Mouse (Mus musculus) limb, embryonic 14.5 days (tissue): Measurements from ENCODE around the gene Fjx1. TPM values are rescaled to one million over a fixed set of nuclear protein-coding genes. Genes with fewer than 3 reads are reported as not detected.

Experiments used
- ATAC-seq: fragments of 200-750 bp; cut with Nextera tagmentation; 2 replicates; pipeline ENCODE4 v1.8.0; 2017; ENCODE audit warnings: low read depth, moderate number of reproducible peaks, moderate TSS enrichment; ENCODE audit not compliant: low FRiP score
- DNase-seq: peaks from one replicate; pipeline ENCODE4 v3.0.0-alpha.2; 2015; ENCODE audit warnings: low spot score
- H3K27ac ChIP-seq: fragments of 300-500 bp; sonication (generic); replicated peaks from 2 replicates; pipeline ENCODE4 v1.5.1; 2014; ENCODE audit warnings: low read depth, mild to moderate bottlenecking, low read length, moderate library complexity, mixed read lengths
- H3K27me3 ChIP-seq: fragments of 300-500 bp; sonication (generic); 2 replicates; pipeline ENCODE4 v1.6.1; 2014; ENCODE audit warnings: low read length, mixed read lengths; ENCODE audit not compliant: control insufficient read depth, insufficient read depth
- H3K36me3 ChIP-seq: fragments of 300-500 bp; sonication (generic); 2 replicates; pipeline ENCODE4 v1.6.1; 2014; ENCODE audit warnings: mild to moderate bottlenecking, low read length, moderate library complexity, mixed read lengths; ENCODE audit not compliant: control insufficient read depth, insufficient read depth
- H3K4me1 ChIP-seq: fragments of 300-500 bp; sonication (generic); 2 replicates; pipeline ENCODE4 v1.6.1; 2014; ENCODE audit warnings: antibody characterized with exemption, low read length, mixed read lengths; ENCODE audit not compliant: control insufficient read depth, insufficient read depth
- H3K4me2 ChIP-seq: fragments of 300-500 bp; sonication (generic); replicated peaks from 2 replicates; pipeline ENCODE4 v1.6.1; 2014; ENCODE audit warnings: low read depth, mild to moderate bottlenecking, low read length, moderate library complexity; ENCODE audit not compliant: severe bottlenecking
- H3K4me3 ChIP-seq: fragments of 300-500 bp; sonication (generic); replicated peaks from 2 replicates; pipeline ENCODE4 v1.5.1; 2014; ENCODE audit warnings: low read length
- H3K9ac ChIP-seq: fragments of 300-500 bp; sonication (generic); 2 replicates; pipeline ENCODE4 v1.6.1; 2014; ENCODE audit warnings: mild to moderate bottlenecking, low read depth, low read length, moderate library complexity; ENCODE audit not compliant: severe bottlenecking
- H3K9me3 ChIP-seq: fragments of 300-500 bp; sonication (generic); 2 replicates; pipeline ENCODE4 v1.6.1; 2016; ENCODE audit warnings: low read length; ENCODE audit not compliant: control insufficient read depth
- POLR2A ChIP-seq: fragments of 200-500 bp; IDR thresholded peaks from 2 replicates; pipeline ENCODE4 v1.8.0; 2012; ENCODE audit warnings: inconsistent platforms, mild to moderate bottlenecking, moderate library complexity, borderline replicate concordance; ENCODE audit not compliant: insufficient read depth, insufficient read length; ENCODE audit errors: extremely low read depth
- WGBS: fragments of 180-500 bp; shearing (Covaris S2); extraction: QIAGEN DNeasy Blood & Tissue Kit; methylation state at CpG from one replicate; pipeline ENCODE4 v1.1.7; 2014; 5-methylcytosine and 5-hydroxymethylcytosine counted together
- polyA plus RNA-seq, 2 experiments: library from polyadenylated mRNA; depleted of rRNA in 1 of 2; stranded (reverse) in 1 of 2; unstranded in 1 of 2; fragments of >200 nt; fragmentation: Nextera tagmentation in 1 of 2; extraction: Ambion mirVana in 1 of 2; gene quantifications; 2 replicates each; pipeline versions ENCODE4 v1.2.1 to v1.2.3; 2012 to 2014

Gene Fjx1
- polyA plus RNA-seq (2012; rRNA removed) (38.8 and 46.5 TPM in 2 replicates), polyA plus RNA-seq (2014; fragmentation: Nextera tagmentation; extraction: Ambion mirVana) (25.5 and 30.3 TPM in 2 replicates)

DNA sequence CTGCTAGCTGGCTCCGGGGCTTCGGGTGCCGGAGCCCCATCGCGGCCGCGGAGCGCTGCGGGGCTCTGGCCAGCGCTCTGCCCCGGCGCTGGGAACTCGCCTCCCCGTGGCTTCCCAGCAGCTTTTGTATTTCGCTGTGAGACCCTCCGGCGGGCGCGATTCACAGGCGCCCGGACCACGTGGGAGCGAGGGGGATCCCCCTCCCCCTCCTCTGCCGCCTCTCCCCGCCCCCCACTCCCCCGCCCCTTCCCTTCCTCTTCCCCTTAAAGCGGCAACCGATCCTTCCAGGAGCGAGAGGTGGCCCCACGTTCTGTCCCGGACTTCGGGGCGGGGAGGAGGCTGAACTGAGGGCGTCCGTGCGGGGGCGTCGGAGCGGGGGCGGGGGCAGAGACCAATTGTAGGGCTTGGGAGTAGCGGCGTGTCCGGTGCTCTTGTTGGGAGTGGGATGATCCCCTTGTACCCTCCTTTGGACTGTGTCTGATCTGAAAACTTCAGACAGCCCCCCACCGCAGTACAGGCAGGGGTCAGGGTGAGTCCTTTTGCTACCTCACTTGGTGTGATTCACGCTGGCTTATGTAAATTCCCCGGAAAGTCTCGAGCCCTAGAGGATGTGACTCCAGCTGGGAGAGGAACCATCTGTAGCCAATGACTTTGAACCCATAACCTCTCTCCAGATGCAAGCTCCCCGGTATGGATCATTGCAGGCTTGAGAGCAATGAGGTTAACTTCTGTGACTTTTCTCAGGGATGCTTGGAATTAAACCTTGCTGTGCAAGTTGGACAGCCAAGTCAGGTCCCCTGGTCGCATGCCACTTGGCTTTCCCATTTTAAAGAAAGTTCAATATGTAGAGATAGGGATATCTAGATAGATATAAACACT, at the start of gene Fjx1:
TSS of gene Fjx1 (minus strand) at position 829 of the 879 bp plus-strand sequence.
- DNase-seq (peak; percentile 79), ATAC-seq (peak; percentile 85)
- Histone ChIP-seq H3K9ac (peak within 1 kb of the TSS; percentile 85), H3K27ac (peak within 1 kb of the TSS; percentile 88), H3K4me3 (peak within 1 kb of the TSS; percentile 73), H3K4me2 (peak within 1 kb of the TSS; percentile 95), H3K4me1 (peaks cover 16% of the 10 kb centered on the region; the same call in 1 of the 2 replicates), H3K36me3 (no peaks in the 10 kb centered on the region), H3K27me3 (no peaks in the 10 kb centered on the region), H3K9me3 (no peaks in the 10 kb centered on the region)
- peak; percentile 73; the same call in 1 of the 2 replicates for TF ChIP-seq POLR2A
- WGBS = under 1% methylated on average over 28 of the region's 49 CpGs

- DNase-seq (no peak), ATAC-seq (no peak)
- no peaks in the 10 kb centered on the region for H3K9me3 ChIP-seq
- no peak overlapping the region for H3K4me2 ChIP-seq
- no peak for TF ChIP-seq POLR2A
- 0 out of 2 replicates have a peak, but pooled peaks cover 2% of the 10 kb centered on the region for H3K4me1 ChIP-seq
- no peaks in the 10 kb centered on the region for H3K36me3 ChIP-seq
- H3K27me3 ChIP-seq = no peaks in the 10 kb centered on the region
- no peak overlapping the region for H3K4me3 ChIP-seq
- 28% methylated on average over 4 of the region's 4 CpGs for WGBS
- H3K27ac ChIP-seq = no peak overlapping the region
- no peak overlapping the region for H3K9ac ChIP-seq
These were observed 47.8 kb upstream of the Fjx1 start for GRCm38 (mm10) chr2:102500001-102500689.

DNA sequence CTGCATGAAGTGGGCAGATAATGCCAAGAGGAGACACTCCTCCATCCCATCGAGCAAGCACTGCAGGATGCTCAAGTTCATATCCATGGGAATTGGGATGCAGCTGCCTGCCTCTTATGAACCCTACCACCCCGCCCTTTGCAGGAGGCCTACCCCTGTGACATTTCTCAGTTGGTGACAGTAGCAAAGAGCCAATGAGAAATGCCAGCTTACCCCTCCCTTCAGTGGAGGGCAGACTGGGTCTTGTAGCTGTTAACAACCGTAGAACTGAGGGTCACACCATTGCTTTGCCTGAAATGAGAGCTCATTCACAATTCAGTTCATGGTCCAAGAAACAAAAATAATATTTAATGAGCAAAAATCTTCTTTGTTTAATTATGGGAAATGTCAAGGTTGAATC, 28.4 kb upstream of the Fjx1 start:
- no peak overlapping the region for H3K4me3 ChIP-seq
- H3K9me3 ChIP-seq = no peaks in the 10 kb centered on the region
- no peak overlapping the region for H3K4me2 ChIP-seq
- ATAC-seq (no peak), DNase-seq (no peak)
- H3K27me3 ChIP-seq = no peaks in the 10 kb centered on the region
- H3K36me3 ChIP-seq = no peaks in the 10 kb centered on the region
- no peaks in the 10 kb centered on the region for H3K4me1 ChIP-seq
- TF ChIP-seq POLR2A = no peak
- no peak overlapping the region for H3K27ac ChIP-seq
- H3K9ac ChIP-seq = no peak overlapping the region
- 64% methylated on average over 3 of the region's 3 CpGs for WGBS

DNA sequence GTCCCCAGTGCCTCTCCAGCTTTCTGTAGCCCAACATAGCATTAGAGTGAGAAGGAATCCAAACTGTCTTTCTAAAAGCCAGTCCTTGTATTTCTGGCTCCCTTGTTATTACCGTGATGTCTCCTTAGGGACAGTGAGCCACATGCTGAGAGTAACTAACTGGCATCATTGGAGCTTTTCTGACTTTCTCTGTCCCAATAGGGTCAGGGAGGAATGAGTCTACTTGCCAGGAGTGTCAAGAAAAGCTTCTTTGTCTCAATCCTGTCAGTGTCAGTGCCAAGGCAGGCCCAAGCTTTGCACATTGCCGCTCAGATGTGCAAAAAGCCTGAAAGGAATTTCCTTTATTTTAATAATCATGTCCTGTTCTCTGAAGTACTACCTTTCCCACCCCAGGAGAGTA, 23.8 kb upstream of the Fjx1 start:
- H3K9ac ChIP-seq = no peak overlapping the region
- 71% methylated on average over 2 of the region's 2 CpGs for WGBS
- H3K4me1 ChIP-seq = no peaks in the 10 kb centered on the region
- H3K36me3 ChIP-seq = no peaks in the 10 kb centered on the region
- DNase-seq (no peak), ATAC-seq (no peak)
- no peaks in the 10 kb centered on the region for H3K9me3 ChIP-seq
- TF ChIP-seq POLR2A = no peak
- no peak overlapping the region for H3K4me2 ChIP-seq
- H3K27ac ChIP-seq = no peak overlapping the region
- no peak overlapping the region for H3K4me3 ChIP-seq
- H3K27me3 ChIP-seq = no peaks in the 10 kb centered on the region

DNA sequence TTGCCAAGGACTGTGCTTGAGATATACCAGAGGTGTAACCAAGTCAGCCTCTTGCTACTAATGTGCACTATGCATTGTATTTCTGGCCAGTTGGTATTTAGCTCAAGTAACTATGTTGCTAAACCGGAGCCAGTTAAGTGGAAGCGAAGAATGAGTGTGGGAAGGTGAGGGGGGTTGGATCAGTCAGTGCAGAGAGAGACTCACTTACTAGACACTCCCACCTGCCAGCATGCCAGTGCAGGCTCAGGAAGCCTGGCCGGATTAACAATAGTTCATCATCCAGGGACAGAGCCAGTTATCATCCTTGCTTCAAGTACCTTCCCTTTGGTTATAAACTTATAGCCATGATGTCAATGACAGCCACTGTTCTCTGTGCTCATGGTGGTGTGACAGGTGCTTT, 16.3 kb upstream of the Fjx1 start:
- no peak for ATAC-seq
- H3K27me3 ChIP-seq = no peaks in the 10 kb centered on the region
- no peaks in the 10 kb centered on the region for H3K9me3 ChIP-seq
- H3K9ac ChIP-seq = no peak overlapping the region
- no peak overlapping the region for H3K4me2 ChIP-seq
- H3K4me1 ChIP-seq = no peaks in the 10 kb centered on the region
- H3K4me3 ChIP-seq = no peak overlapping the region
- no peaks in the 10 kb centered on the region for H3K36me3 ChIP-seq
- no peak overlapping the region for H3K27ac ChIP-seq
- TF ChIP-seq POLR2A = no peak
- no peak for DNase-seq
- 72% methylated on average over 3 of the region's 3 CpGs for WGBS
